Mouse (Mus musculus) 3134 (cell line): ENCODE data around the gene Fam72a.
"Not testable (repeated sequence)": the region's sequence is repeated elsewhere in the genome, so short reads cannot be mapped to it uniquely, and the experiment has no call there.

Experiments
- DNase-seq: peaks from one replicate; pipeline ENCODE4 v3.0.0-alpha.2; 2011; ENCODE audit warnings: low spot score; ENCODE audit not compliant: insufficient read length; ENCODE audit errors: extremely low read depth

The Fam72a gene

DNA sequence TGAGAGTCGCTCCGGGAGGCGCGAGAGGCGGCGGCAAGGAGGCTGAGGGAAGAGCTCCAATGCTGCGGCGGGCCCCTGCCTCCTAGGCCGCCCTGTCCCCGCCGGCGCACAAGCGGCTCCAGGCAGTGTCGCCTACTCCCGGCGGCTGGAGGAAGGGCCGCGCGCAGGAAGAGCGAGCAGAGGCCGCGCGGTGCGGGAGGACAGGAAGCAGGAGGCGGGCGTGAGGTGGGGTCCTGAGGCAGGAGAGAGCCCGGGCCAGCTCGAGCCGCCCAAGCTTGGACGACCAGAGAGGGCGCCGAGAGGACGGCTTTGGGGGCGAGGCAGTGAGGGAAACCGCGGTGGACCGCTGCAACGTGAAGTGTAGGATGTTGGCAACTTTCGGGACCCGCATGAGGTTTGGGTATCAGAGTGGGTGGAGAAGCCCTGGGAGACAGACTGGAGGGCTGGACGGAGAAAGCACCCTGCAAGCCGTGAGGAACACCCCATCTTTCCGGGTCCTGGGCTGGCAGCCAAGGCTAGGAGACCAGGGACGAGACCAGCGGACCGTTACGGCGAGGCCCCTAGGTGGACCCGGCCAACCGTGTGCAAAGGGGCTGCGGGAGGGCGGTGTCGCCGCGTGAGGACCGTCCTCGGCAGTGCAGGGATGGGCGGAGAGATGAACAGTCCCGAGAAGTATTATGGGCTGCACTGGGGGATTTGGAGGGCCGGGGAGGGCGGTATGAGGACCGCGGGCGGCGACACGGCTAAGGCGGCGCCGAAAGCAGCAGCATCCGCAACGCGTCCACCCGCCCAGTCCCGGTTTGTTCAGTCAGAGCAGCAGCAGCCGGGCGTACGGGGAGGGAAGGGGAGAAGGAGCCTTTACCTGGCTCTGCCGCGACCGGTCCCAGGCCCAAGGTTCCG, 1.1 kb upstream of the Fam72a start:
- no peak for DNase-seq

GRCm38 (mm10) chr1:131528081-131528507, 391 bp downstream of the Fam72a start:
- DNase-seq = no peak

- DNase-seq = no peak
These were observed 961 bp downstream of the Fam72a start for GRCm38 (mm10) chr1:131528561-131529166.

- DNase-seq = no peak
These were observed 12.1 kb downstream of the Fam72a start for GRCm38 (mm10) chr1:131539771-131540170.

- no peak for DNase-seq
These were observed 13.1 kb downstream of the Fam72a start for GRCm38 (mm10) chr1:131540795-131541194.

GRCm38 (mm10) chr1:131541431-131541830, 13.7 kb downstream of the Fam72a start:
- no peak for DNase-seq

- no peak for DNase-seq
These were observed 14.2 kb downstream of the Fam72a start for GRCm38 (mm10) chr1:131541903-131542302.

GRCm38 (mm10) chr1:131543886-131544565, 16.3 kb downstream of the Fam72a start:
- DNase-seq = no peak

- DNase-seq = no peak
These were observed 19.3 kb downstream of the Fam72a start for GRCm38 (mm10) chr1:131546798-131547690.

GRCm38 (mm10) chr1:131548494-131549365, 21.0 kb downstream of the Fam72a start:
- no peak for DNase-seq

- DNase-seq = peak; percentile 49
These were observed 24.3 kb downstream of the Fam72a start for GRCm38 (mm10) chr1:131551956-131552355.

GRCm38 (mm10) chr1:131553428-131553827, 25.7 kb downstream of the Fam72a start:
- DNase-seq = no peak

GRCm38 (mm10) chr1:131555042-131555812, 27.5 kb downstream of the Fam72a start:
- peak; percentile 45 for DNase-seq

- DNase-seq = no peak
These were observed 32.8 kb downstream of the Fam72a start for GRCm38 (mm10) chr1:131560500-131560899.

- no peak for DNase-seq
These were observed 34.4 kb downstream of the Fam72a start for GRCm38 (mm10) chr1:131562081-131562480.

GRCm38 (mm10) chr1:131566056-131566455, 38.4 kb downstream of the Fam72a start:
- DNase-seq = not testable (repeated sequence)

DNA sequence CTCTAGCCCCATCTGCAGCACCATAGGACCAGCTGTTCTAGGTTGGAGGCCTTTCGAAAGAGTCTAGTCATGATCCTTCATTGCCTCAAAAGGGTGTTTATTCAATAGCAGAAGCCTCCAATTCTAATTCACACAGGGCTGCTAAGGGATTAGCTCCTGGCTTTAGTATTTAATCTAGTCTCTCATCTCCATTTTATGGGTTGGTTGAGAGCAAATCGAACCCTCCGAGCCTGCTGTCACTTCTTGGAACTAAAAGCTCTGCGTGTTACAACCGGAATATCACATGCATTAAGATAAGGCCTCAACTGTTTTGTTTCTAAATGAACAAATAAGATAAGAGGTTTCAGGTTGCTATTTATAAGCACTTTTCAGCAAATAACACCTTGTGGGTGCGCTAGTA, 42.0 kb downstream of the Fam72a start:
- no peak for DNase-seq

DNA sequence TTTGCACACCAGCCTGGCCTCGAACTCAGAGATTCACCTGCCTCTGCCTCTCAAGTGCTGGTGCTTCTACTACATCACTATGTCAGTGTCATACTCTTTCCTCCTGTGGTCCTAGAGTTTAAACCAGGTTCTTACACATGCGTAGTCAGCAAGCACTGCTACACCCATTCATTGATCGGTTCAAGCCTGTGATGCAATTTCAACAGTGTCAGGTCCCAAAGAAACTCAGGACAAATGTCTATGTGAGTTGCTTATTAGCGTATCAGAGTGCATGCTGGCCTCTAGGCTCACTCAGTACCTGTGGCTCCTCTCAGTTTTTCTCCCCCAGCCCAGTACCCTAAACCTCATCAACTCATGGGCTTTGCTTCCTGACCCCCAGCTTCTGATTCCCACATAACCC, 42.7 kb downstream of the Fam72a start:
- no peak for DNase-seq

GRCm38 (mm10) chr1:131573721-131574120, 46.0 kb downstream of the Fam72a start:
- peak; percentile 57 for DNase-seq
